Mouse (Mus musculus): ENCODE results near the gene Sytl3. TPM values are rescaled to one million over a fixed set of nuclear protein-coding genes. Genes with fewer than 3 reads are reported as not detected.

Sytl3 gene
- polyA plus RNA-seq, 1 experiment from 2014 or later = not detected

DNA sequence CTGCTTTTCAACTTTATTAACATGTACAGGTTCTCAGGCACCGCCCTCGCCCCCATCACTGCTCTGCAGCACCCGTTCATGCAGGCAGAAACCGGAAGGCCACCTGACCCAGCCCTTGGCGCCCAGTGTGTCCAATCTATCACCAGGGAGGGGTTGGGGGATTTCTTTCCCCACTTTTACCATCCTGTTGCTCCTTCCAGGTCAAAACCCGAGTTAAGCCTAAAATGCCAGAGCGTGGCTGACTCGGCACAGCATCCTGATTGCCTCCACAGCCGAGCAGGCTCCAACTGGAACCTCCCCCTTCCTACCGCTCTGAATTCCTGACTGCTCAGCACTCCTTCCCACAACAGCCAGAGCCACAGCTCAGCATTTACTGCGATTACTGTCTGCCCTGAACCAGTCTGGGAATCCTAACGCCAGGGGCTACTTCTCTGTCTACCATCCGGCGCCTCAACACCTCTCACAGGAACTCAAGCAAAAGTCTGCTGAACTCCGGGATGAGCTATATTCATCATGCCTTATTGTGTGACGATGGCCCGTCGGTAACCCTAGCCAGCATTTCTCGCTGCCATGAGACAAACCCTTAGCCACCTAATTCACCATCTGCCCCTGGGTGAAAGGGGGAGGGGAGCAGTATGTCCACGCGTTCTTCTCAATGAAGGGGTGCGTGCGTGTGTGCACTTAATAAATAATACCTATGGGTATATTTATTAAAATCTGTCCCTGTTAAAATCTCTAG is 120.0 kb downstream of the Sytl3 start:
- peak; percentile 48; the same call in 1 of the 2 replicates for ATAC-seq (ENCODE audit: low FRiP score, low read depth)
- Histone ChIP-seq H3K4me3 (peak overlapping the region; percentile 33), H3K9ac (replicated peaks) (peak overlapping the region; percentile 24; the same call in 1 of the 2 replicates), H3K27ac (replicated peaks) (no peak overlapping the region), H3K27me3 (peaks cover 55% of the 10 kb centered on the region), H3K4me2 (replicated peaks) (peak overlapping the region; percentile 61), H3K9me3 (no peaks in the 10 kb centered on the region), H3K36me3 (no peaks in the 10 kb centered on the region), H3K4me1 (peaks cover 46% of the 10 kb centered on the region)
- 9% methylated on average over 23 of the region's 23 CpGs for WGBS

DNA sequence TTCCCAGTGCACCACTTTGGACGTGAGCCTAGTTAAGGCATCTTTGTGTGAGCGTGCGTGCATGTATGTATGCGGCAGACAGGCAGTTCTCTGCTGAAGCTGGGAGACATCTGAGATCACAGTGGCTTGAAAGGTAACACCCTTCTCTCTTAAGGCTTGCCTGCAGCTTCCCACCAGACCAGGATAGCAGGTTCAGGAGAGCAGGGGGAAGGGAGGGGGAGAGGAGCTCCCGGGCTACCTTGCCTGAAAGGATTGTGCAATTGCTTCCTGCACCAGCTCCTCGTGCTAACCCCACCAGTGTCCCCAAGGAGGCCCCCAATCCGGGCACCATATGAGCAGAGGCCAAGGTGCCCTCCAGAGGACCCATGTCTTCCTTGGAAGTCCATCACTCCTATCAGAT is 120.7 kb downstream of the Sytl3 start:
- Histone ChIP-seq H3K9me3 (no peaks in the 10 kb centered on the region), H3K9ac (replicated peaks) (no peak overlapping the region), H3K4me2 (replicated peaks) (peak overlapping the region; percentile 61), H3K4me3 (no peak overlapping the region), H3K36me3 (no peaks in the 10 kb centered on the region), H3K4me1 (peaks cover 46% of the 10 kb centered on the region), H3K27ac (replicated peaks) (no peak overlapping the region), H3K27me3 (peaks cover 61% of the 10 kb centered on the region)
- ATAC-seq (ENCODE audit: low FRiP score, low read depth) = no peak
- 38% methylated on average over 7 of the region's 7 CpGs for WGBS

DNA sequence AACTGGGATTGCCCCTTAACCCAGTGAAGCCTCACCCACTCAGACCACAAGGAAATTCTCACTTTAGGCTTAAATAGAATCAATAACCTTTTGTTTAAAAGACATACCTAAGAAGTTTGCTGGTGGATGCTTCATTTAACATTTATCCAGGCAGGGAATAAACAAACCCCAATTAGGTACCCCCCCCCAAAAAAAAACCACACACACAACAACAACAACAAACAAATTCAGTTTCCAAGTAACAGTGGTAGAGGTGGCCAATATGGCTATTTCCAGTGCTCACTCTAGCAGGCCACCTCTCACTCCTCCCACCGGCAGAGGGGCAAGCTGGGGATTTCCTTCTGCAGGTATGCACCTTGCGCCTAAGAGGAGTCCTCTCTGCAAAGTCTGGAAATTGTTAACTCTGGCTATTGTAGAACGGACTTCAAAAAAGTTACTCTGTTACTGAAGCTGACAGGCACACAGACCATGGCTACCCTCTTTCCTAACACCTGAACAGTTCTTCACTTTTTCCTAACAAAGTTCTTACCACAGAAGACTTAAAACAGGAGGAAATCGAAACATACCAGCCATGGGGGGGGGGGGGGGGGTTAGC is 121.7 kb downstream of the Sytl3 start:
- ATAC-seq (ENCODE audit: low FRiP score, low read depth) = no peak
- H3K9me3 ChIP-seq = no peaks in the 10 kb centered on the region
- WGBS = 71% methylated on average over 4 of the region's 4 CpGs
- no peaks in the 10 kb centered on the region for H3K36me3 ChIP-seq
- H3K27me3 ChIP-seq = peaks cover 68% of the 10 kb centered on the region
- H3K9ac ChIP-seq (replicated peaks) = no peak overlapping the region
- H3K4me3 ChIP-seq = 0 out of 2 replicates have a peak overlapping the region, but pooled peaks have one; percentile 13
- peak overlapping the region; percentile 89 for H3K4me2 ChIP-seq (replicated peaks)
- H3K27ac ChIP-seq (replicated peaks) = no peak overlapping the region
- peaks cover 43% of the 10 kb centered on the region for H3K4me1 ChIP-seq

DNA sequence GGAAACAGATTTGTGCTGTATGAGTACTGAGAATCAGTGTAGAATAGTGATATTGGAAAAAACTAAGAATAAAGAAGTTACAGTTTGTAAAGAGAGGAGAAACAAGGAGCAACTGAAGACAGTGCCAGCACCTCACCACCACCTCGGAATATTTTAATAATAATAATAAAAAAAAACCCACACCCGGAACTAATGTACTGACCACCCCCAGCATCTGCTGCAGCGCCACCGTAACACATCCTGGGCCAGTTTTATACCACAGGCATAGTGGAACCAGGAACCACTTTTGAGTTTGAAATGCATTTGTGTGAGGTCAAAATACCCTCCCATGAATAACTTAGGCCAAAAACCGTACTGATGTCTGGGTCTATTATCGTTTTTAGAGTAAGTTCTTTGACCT is 122.4 kb downstream of the Sytl3 start:
- Histone ChIP-seq H3K36me3 (no peaks in the 10 kb centered on the region), H3K27me3 (peaks cover 68% of the 10 kb centered on the region), H3K4me2 (replicated peaks) (peak overlapping the region; percentile 89), H3K9me3 (no peaks in the 10 kb centered on the region), H3K4me1 (peaks cover 40% of the 10 kb centered on the region), H3K4me3 (peak overlapping the region; percentile 13), H3K27ac (replicated peaks) (no peak overlapping the region), H3K9ac (replicated peaks) (no peak overlapping the region)
- ATAC-seq (ENCODE audit: low FRiP score, low read depth) = no peak
- 53% methylated on average over 6 of the region's 6 CpGs for WGBS

DNA sequence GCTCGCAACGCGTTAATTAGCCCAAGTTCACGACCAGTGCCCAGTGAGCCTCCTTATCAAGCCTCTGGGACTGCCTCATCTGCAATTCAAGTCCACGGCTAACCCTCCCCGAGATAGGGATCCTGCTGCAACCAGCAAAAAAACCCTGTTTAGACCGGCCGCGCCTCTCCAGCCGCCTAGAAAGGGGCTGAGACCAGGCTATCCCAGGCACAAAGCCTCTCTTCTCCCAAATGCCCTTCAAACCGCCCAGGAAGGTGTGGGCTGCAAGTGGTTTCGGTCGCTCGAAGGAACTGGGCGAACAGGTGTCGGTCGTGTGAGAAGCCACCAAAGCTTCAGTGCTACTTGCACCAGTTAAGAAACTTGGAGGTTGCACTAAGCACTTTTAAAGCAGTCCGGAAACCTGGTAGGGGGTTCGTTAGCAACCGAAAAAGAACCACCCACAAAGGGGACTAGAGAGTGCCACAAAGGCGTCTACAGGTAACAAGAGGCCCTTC is 123.2 kb downstream of the Sytl3 start:
- WGBS = 1% methylated on average over 21 of the region's 21 CpGs
- Histone ChIP-seq H3K27ac (replicated peaks) (no peak overlapping the region), H3K36me3 (no peaks in the 10 kb centered on the region), H3K4me2 (replicated peaks) (peak overlapping the region; percentile 89), H3K4me1 (peaks cover 33% of the 10 kb centered on the region), H3K27me3 (peaks cover 73% of the 10 kb centered on the region), H3K9ac (replicated peaks) (peak overlapping the region; percentile 68), H3K9me3 (no peaks in the 10 kb centered on the region), H3K4me3 (peak overlapping the region; percentile 67)
- no peak for ATAC-seq (ENCODE audit: low FRiP score, low read depth)

DNA sequence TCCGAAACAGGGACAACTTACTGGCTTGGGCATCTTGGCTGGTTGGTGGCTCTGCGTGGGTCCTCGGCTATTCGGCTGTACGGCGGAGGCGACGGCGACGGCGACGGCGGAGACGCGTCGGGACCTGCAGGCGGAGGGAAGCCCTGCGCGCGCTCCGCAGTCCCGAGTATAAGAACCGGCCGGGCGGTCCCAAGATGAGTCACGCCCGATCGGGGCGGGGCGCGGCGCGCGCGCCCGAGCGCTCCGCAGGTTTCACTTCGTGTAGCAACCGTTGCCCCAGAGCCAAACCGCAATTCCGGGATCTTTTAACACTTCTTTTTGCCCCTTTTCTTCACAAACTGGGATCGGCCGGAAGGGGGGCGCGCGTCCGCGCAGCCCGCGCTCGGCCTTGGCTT is 123.7 kb downstream of the Sytl3 start, which contains the start of gene Ezr:
TSS of gene Ezr (minus strand) at position 174 of the 395 bp plus-strand sequence.
- Histone ChIP-seq H3K27ac (replicated peaks) (0 out of 2 replicates have a peak within 1 kb of the TSS, but pooled peaks have one; percentile 30), H3K4me1 (peaks cover 32% of the 10 kb centered on the region), H3K36me3 (no peaks in the 10 kb centered on the region), H3K9ac (replicated peaks) (peak within 1 kb of the TSS; percentile 68), H3K4me3 (peak within 1 kb of the TSS; percentile 67), H3K27me3 (peaks cover 72% of the 10 kb centered on the region), H3K4me2 (replicated peaks) (peak within 1 kb of the TSS; percentile 89), H3K9me3 (no peaks in the 10 kb centered on the region)
- WGBS = 1% methylated on average over 52 of the region's 52 CpGs
- ATAC-seq (ENCODE audit: low FRiP score, low read depth) = peak; percentile 45

DNA sequence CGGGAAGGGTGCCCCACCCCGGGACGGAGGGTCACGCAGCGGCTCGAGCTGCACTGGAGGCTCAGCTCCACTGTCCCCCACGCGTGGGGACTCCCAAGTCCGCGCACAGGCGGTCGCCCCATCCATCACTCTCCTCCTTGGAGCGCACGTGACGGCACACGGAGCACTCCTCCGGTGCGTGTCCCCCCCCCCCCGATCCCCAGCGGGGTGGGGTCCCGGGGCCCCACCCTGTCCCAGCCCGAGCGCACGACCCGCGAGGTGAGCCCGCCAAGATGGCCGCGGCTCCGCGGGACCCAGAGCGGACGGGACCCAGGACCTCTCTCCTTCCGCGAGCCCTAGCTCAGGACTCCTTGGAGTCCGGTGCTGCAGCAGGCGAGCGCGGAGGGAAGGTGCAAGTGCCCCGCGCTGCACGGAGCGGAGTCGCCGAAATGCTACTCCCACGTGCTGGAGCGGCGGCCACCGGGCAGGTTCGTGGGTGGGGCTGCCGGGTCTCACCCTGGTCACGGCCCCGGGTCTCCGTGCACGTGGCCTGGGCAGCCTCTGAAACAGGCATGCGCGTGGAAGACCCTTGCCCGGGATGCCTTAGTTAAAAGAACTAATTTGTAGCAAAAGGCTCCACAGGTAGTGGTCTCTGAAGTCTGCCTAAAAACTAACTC is 124.2 kb downstream of the Sytl3 start:
- no peaks in the 10 kb centered on the region for H3K9me3 ChIP-seq
- ATAC-seq (ENCODE audit: low FRiP score, low read depth) = peak; percentile 68
- peak overlapping the region; percentile 68 for H3K9ac ChIP-seq (replicated peaks)
- H3K4me3 ChIP-seq = peak overlapping the region; percentile 67
- 0 out of 2 replicates have a peak overlapping the region, but pooled peaks have one; percentile 30 for H3K27ac ChIP-seq (replicated peaks)
- WGBS = under 1% methylated on average over 48 of the region's 58 CpGs
- peak overlapping the region; percentile 89 for H3K4me2 ChIP-seq (replicated peaks)
- no peaks in the 10 kb centered on the region for H3K36me3 ChIP-seq
- peaks cover 32% of the 10 kb centered on the region for H3K4me1 ChIP-seq
- peaks cover 72% of the 10 kb centered on the region for H3K27me3 ChIP-seq

DNA sequence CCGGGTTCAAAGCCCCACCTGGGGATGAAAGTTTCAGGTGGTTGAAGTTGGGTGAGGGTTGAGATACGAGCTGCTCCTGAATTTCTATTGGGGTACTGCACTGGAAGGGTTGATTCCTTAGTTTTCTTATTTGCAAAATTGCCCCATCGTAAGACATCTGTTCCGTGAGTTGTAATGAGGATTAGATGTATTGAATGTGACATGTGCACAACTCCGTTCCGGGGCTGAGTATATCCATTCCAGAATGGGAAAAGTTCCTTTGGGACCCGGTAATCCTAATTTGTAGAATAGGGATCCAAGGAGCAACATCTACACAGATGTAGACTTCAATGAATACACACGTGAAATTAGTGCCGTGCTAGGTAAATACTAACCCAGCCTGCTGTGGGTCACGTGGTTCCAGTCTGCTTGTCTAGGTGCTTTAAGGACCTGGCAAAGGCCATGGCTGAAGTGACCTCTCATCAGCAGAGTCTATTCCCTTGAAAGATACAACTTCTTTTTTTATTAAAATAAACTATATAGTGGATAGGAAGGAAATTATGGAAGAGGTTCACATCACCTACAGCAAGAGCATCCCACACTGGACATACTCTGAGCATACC is 125.0 kb downstream of the Sytl3 start:
- Histone ChIP-seq H3K27me3 (peaks cover 66% of the 10 kb centered on the region), H3K4me3 (0 out of 2 replicates have a peak overlapping the region, but pooled peaks have one; percentile 67)

DNA sequence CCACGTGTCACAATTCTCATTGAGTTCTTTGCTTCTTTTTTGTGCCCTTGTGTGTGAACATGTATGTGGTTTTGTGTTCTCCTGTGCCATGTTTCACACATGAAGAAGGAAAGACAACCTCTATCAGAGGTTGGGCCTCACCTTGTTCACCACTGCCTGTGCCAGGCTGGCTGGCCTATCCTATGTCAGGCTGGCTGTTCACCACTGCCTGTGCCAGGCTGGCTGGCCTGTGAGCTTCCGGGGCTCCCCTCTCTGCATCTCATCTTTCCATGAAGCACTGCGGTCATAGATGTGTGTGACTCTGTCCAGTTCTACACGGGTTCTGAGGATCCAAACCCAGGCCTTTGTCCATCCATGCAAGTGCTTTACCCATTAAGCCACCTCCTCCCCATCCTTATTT is 128.3 kb downstream of the Sytl3 start:
- H3K27ac ChIP-seq (replicated peaks) = no peak overlapping the region
- peaks cover 36% of the 10 kb centered on the region for H3K27me3 ChIP-seq
- no peak overlapping the region for H3K4me3 ChIP-seq
- 91% methylated on average over 4 of the region's 4 CpGs for WGBS
- H3K9me3 ChIP-seq = no peaks in the 10 kb centered on the region
- no peak overlapping the region for H3K4me2 ChIP-seq (replicated peaks)
- H3K36me3 ChIP-seq = no peaks in the 10 kb centered on the region
- no peak overlapping the region for H3K9ac ChIP-seq (replicated peaks)
- H3K4me1 ChIP-seq = peaks cover 2% of the 10 kb centered on the region
- no peak for ATAC-seq (ENCODE audit: low FRiP score, low read depth)

More for the DNA sequence above, 125.0 kb downstream of the Sytl3 start:
- no peak for ATAC-seq (ENCODE audit: low FRiP score, low read depth)
- peak overlapping the region; percentile 89 for H3K4me2 ChIP-seq (replicated peaks)
- 35% methylated on average over 10 of the region's 10 CpGs for WGBS
- H3K36me3 ChIP-seq = no peaks in the 10 kb centered on the region
- no peak overlapping the region for H3K27ac ChIP-seq (replicated peaks)
- no peak overlapping the region for H3K9ac ChIP-seq (replicated peaks)
- H3K4me1 ChIP-seq = peaks cover 26% of the 10 kb centered on the region
- H3K9me3 ChIP-seq = no peaks in the 10 kb centered on the region

Data from midbrain, embryonic 12.5 days (tissue).